Mouse (Mus musculus): ENCODE measurements at regions not wholly inside any gene's neighbourhood (a gene's known extent, or its start where the extent isn't known, plus 50 kb on each side); places are given as distances from the start of the nearest gene placed in this dataset.

GRCm38 (mm10) chr13:10554595-10554994 is 193.9 kb upstream of the Chrm3 start:
- TF ChIP-seq CTCF (IDR thresholded peaks at IDR 0.05; ENCODE audit: borderline replicate concordance, insufficient read depth, low read depth, low read length) (no peak), POLR2A (IDR thresholded peaks at IDR 0.05; ENCODE audit: borderline replicate concordance, insufficient read depth, low read length) (no peak)

All from cerebellum, adult 2 months (tissue).